Mouse (Mus musculus): Measurements from ENCODE around the gene March4. TPM values are rescaled to one million over a fixed set of nuclear protein-coding genes. Genes with fewer than 3 reads are reported as not detected.

The March4 gene
- polyA plus RNA-seq, 1 experiment from 2014 or later, result 0.12 TPM

- ATAC-seq, result no peak
- WGBS, result 87% methylated on average over 8 of the region's 8 CpGs
- no peak overlapping the region for H3K4me3 ChIP-seq (ENCODE audit: low read depth, low read length)
- TF ChIP-seq CTCF (IDR thresholded peaks at IDR 0.05; ENCODE audit: low read depth), result no peak
- no peak overlapping the region for H3K4me2 ChIP-seq (replicated peaks; ENCODE audit: low read depth)
- no peaks in the 10 kb centered on the region for H3K9me3 ChIP-seq (ENCODE audit: control insufficient read depth)
- no peaks in the 10 kb centered on the region for H3K4me1 ChIP-seq (replicated peaks; ENCODE audit: control insufficient read depth, insufficient read depth, low read length)
- H3K27me3 ChIP-seq (replicated peaks; ENCODE audit: control insufficient read depth, insufficient read depth, low read length), result no peaks in the 10 kb centered on the region
- no peak overlapping the region for H3K9ac ChIP-seq (ENCODE audit: low read depth, low read length)
- H3K27ac ChIP-seq (ENCODE audit: low read depth, low read length), result no peak overlapping the region
- H3K36me3 ChIP-seq (ENCODE audit: control insufficient read depth, insufficient read depth), result no peaks in the 10 kb centered on the region
Observed at GRCm38 (mm10) chr1:72413205-72413604, 123.5 kb downstream of the March4 start.

DNA sequence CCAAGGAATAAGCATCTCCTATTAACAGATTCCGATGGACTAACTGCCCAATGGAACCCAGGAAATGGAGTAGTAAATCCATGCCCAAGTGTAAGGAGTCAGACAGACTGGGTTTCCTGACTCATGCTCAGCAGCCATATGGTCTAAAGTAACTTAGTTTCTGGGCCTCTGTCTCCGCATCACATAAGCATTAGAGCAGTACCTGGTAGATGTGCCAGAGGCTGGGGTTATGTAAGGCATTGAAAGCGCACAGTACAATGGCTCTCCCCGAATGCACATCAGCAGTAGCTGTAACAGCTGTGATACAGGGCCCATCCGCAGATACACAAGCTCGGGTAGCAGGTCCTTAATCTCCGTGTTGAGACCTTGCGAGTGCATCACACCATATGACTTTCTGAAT lies 125.6 kb downstream of the March4 start:
- 92% methylated on average over 8 of the region's 8 CpGs for WGBS
- TF ChIP-seq CTCF (IDR thresholded peaks at IDR 0.05; ENCODE audit: low read depth), result no peak
- Histone ChIP-seq H3K9ac (ENCODE audit: low read depth, low read length) (no peak overlapping the region), H3K4me1 (replicated peaks; ENCODE audit: control insufficient read depth, insufficient read depth, low read length) (no peaks in the 10 kb centered on the region), H3K36me3 (ENCODE audit: control insufficient read depth, insufficient read depth) (no peaks in the 10 kb centered on the region), H3K27me3 (replicated peaks; ENCODE audit: control insufficient read depth, insufficient read depth, low read length) (no peaks in the 10 kb centered on the region), H3K9me3 (ENCODE audit: control insufficient read depth) (no peaks in the 10 kb centered on the region), H3K27ac (ENCODE audit: low read depth, low read length) (no peak overlapping the region), H3K4me2 (replicated peaks; ENCODE audit: low read depth) (no peak overlapping the region), H3K4me3 (ENCODE audit: low read depth, low read length) (no peak overlapping the region)
- no peak for ATAC-seq

GRCm38 (mm10) chr1:72409936-72410335 lies 126.8 kb downstream of the March4 start:
- WGBS, result 81% methylated on average over 5 of the region's 5 CpGs
- no peak overlapping the region for H3K27ac ChIP-seq (ENCODE audit: low read depth, low read length)

DNA sequence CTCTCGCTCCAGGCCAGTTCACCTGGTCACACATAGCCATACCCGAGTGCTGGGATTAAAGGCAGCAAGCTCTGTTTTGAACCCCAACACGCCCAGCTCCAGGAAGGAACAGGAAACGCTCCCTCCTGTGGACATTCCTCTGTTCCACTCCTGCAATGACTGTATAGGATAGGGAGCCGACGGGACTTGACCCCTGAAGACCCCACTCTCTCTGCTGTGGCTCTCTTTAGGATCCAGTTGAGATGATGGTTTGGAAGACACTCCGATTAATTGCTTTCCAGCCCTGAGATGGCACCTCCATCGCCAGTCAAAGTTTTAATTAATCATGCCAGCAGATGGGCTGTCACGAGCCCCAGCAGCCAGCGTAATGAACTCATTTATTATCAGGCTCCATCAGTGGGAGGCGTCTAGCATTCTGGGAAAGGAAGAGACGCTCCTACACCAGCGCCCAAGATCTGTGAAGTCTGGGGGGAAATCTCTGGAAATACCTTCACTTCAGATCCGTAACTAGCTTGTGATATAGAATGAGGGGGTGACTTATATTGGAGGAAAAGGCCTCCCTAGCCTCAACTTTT lies 130.1 kb downstream of the March4 start:
- Histone ChIP-seq H3K4me3 (ENCODE audit: low read depth, low read length) (no peak overlapping the region), H3K27ac (ENCODE audit: low read depth, low read length) (no peak overlapping the region), H3K4me2 (replicated peaks; ENCODE audit: low read depth) (no peak overlapping the region), H3K9me3 (ENCODE audit: control insufficient read depth) (no peaks in the 10 kb centered on the region), H3K36me3 (ENCODE audit: control insufficient read depth, insufficient read depth) (no peaks in the 10 kb centered on the region), H3K27me3 (replicated peaks; ENCODE audit: control insufficient read depth, insufficient read depth, low read length) (no peaks in the 10 kb centered on the region), H3K9ac (ENCODE audit: low read depth, low read length) (no peak overlapping the region), H3K4me1 (replicated peaks; ENCODE audit: control insufficient read depth, insufficient read depth, low read length) (no peaks in the 10 kb centered on the region)
- no peak for ATAC-seq
- TF ChIP-seq CTCF (IDR thresholded peaks at IDR 0.05; ENCODE audit: low read depth), result no peak
- WGBS, result 69% methylated on average over 14 of the region's 14 CpGs

More at GRCm38 (mm10) chr1:72409936-72410335, 126.8 kb downstream of the March4 start:
- Histone ChIP-seq H3K27me3 (replicated peaks; ENCODE audit: control insufficient read depth, insufficient read depth, low read length) (no peaks in the 10 kb centered on the region), H3K4me1 (replicated peaks; ENCODE audit: control insufficient read depth, insufficient read depth, low read length) (no peaks in the 10 kb centered on the region), H3K9me3 (ENCODE audit: control insufficient read depth) (no peaks in the 10 kb centered on the region), H3K36me3 (ENCODE audit: control insufficient read depth, insufficient read depth) (no peaks in the 10 kb centered on the region), H3K4me3 (ENCODE audit: low read depth, low read length) (no peak overlapping the region), H3K4me2 (replicated peaks; ENCODE audit: low read depth) (no peak overlapping the region), H3K9ac (ENCODE audit: low read depth, low read length) (no peak overlapping the region)
- no peak for TF ChIP-seq CTCF (IDR thresholded peaks at IDR 0.05; ENCODE audit: low read depth)
- no peak for ATAC-seq

- no peak for ATAC-seq
- 60% methylated on average over 8 of the region's 8 CpGs for WGBS
- H3K36me3 ChIP-seq (ENCODE audit: control insufficient read depth, insufficient read depth), result no peaks in the 10 kb centered on the region
- H3K27me3 ChIP-seq (replicated peaks; ENCODE audit: control insufficient read depth, insufficient read depth, low read length), result no peaks in the 10 kb centered on the region
- no peak for TF ChIP-seq CTCF (IDR thresholded peaks at IDR 0.05; ENCODE audit: low read depth)
- H3K9ac ChIP-seq (ENCODE audit: low read depth, low read length), result no peak overlapping the region
- no peaks in the 10 kb centered on the region for H3K4me1 ChIP-seq (replicated peaks; ENCODE audit: control insufficient read depth, insufficient read depth, low read length)
- no peak overlapping the region for H3K4me3 ChIP-seq (ENCODE audit: low read depth, low read length)
- no peaks in the 10 kb centered on the region for H3K9me3 ChIP-seq (ENCODE audit: control insufficient read depth)
- no peak overlapping the region for H3K4me2 ChIP-seq (replicated peaks; ENCODE audit: low read depth)
- no peak overlapping the region for H3K27ac ChIP-seq (ENCODE audit: low read depth, low read length)
Observed at GRCm38 (mm10) chr1:72401331-72402069, 135.2 kb downstream of the March4 start.

- Histone ChIP-seq H3K4me3 (ENCODE audit: low read depth, low read length) (no peak overlapping the region), H3K27ac (ENCODE audit: low read depth, low read length) (no peak overlapping the region), H3K36me3 (ENCODE audit: control insufficient read depth, insufficient read depth) (no peaks in the 10 kb centered on the region), H3K27me3 (replicated peaks; ENCODE audit: control insufficient read depth, insufficient read depth, low read length) (no peaks in the 10 kb centered on the region), H3K9ac (ENCODE audit: low read depth, low read length) (no peak overlapping the region), H3K9me3 (ENCODE audit: control insufficient read depth) (no peaks in the 10 kb centered on the region), H3K4me1 (replicated peaks; ENCODE audit: control insufficient read depth, insufficient read depth, low read length) (no peaks in the 10 kb centered on the region), H3K4me2 (replicated peaks; ENCODE audit: low read depth) (no peak overlapping the region)
- no peak for TF ChIP-seq CTCF (IDR thresholded peaks at IDR 0.05; ENCODE audit: low read depth)
- 76% methylated on average over 9 of the region's 9 CpGs for WGBS
- no peak for ATAC-seq
Observed at GRCm38 (mm10) chr1:72400616-72401015, 136.1 kb downstream of the March4 start.
